Mouse (Mus musculus) layer of hippocampus, postnatal 25 days (tissue): ENCODE measurements around the gene Fam234a. TPM values are rescaled to one million over a fixed set of nuclear protein-coding genes. Genes with fewer than 3 reads are reported as not detected.
"Not testable (repeated sequence)": the region's sequence is repeated elsewhere in the genome, so short reads cannot be mapped to it uniquely, and the experiment has no call there.

Experiments
- DNase-seq, 2 experiments: peaks; one replicate each; pipeline ENCODE4 v3.0.0; 2022; ENCODE audit warnings: mixed read lengths in 2 of 2, low spot score in 1 of 2; ENCODE audit errors: extremely low spot score in 1 of 2
- total RNA-seq, 2 experiments: library from RNA; stranded (reverse); gene quantifications; 2 replicates each; pipeline ENCODE4 v1.2.3; 2021

Gene Fam234a
- total RNA-seq, 2 experiments from 2014 or later, result 16.1 to 17.5 TPM

DNA sequence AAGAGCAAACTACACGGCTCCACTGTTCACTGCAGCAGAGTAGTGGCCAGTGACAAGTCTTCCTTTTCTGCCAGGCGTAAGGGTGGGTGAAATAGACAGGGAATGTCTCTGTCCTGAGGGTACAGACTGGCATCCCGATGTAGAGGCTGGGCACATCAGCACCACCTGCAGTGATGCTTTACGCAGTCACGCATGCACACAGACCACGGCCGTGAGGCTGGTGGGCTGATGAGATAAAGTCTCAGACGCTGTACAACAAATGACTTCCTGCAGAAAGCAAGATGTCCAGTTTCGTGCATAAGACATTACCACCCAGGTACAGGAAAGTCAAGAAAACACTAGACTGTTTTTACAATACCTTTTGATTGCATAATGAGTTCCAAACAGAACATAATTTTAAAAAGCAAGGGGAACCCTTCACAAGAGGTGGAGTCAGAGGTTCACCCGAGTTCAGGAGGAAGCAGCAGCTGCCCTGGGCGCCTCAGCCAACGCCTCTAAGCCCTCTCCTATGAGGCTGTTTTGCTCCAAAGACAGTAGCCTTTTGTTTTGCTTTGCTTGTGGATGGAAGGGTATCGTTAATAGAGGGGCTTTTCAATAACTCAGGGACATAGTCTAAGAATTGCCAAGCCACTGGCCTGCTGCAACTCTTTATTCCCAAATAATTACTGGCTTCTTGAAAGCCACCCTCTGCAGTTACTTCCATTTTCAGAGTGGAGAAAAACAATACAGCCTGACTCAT lies 8.8 kb downstream of the Fam234a start:
- DNase-seq, result no peak

- DNase-seq, result no peak
These were observed 9.7 kb downstream of the Fam234a start for GRCm38 (mm10) chr17:26234386-26234785.

GRCm38 (mm10) chr17:26232863-26233262 lies 11.2 kb downstream of the Fam234a start:
- no peak for DNase-seq

GRCm38 (mm10) chr17:26231156-26231555 lies 12.9 kb downstream of the Fam234a start:
- no peak for DNase-seq

GRCm38 (mm10) chr17:26229776-26230175 lies 14.3 kb downstream of the Fam234a start:
- DNase-seq, result no peak

DNA sequence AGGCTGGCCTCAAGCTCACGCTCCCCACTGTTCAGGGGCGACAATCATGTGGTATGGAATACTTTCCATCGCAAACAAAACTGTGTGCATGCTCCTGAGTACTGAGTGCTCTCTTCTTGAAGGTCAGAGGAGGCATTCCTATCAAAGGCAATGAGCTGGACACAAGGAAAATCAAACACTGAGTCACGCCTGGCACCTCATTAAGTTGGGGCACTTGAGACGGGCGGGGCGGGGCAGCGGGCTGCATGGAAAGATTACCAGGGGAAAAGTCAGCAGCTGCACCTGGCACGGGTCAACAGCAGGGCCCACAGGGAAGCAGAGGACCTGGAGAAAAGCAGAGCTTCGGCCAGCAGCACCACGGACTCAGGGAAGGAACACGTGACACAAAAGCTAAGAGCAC lies 18.9 kb downstream of the Fam234a start:
- no peak for DNase-seq

DNA sequence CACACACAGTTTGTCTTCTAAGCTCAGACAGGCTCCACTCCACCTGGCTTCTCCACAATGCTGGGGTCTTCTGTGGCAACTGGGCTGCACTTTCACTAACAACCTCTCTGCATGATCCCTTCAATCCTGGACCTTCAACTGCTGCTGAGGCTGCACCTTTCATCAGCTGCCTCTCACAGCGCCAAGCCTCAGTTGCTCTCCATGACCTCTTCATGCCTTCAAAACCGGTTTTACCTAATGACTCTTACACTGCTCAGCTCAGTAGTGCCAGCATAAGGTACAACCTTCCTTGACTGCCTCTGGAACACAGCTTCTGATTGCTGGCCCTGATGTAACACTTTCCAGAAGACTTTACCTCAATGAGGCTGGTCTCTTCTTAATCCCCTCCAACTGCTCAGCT lies 22.5 kb downstream of the Fam234a start:
- DNase-seq, result no peak

GRCm38 (mm10) chr17:26212681-26213080 lies 31.4 kb downstream of the Fam234a start:
- DNase-seq, result no peak

- DNase-seq, result no peak
These were observed 31.8 kb downstream of the Fam234a start for GRCm38 (mm10) chr17:26212241-26212640.

DNA sequence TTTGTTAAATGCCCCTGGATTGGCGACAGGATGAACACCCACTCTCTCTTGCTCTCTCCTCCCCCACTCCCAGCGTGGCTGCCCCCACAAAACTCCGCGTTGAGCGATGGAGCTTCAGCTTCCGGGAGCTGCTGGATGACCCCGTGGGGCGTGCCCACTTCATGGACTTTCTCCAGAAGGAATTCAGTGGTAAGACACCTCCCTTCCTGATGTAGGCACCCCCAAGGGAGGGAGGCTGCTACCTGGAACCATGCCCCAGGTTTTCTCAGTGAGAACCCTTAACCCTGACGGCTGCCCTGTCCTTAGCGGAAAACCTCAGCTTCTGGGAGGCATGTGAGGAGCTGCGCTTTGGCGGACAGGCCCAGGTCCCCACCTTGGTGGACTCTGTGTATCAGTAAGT lies 36.4 kb downstream of the Fam234a start, which contains the start of gene Arhgdig:
TSS of gene Arhgdig (minus strand) at position 101 of the 400 bp plus-strand sequence.
- DNase-seq, result no peak

DNA sequence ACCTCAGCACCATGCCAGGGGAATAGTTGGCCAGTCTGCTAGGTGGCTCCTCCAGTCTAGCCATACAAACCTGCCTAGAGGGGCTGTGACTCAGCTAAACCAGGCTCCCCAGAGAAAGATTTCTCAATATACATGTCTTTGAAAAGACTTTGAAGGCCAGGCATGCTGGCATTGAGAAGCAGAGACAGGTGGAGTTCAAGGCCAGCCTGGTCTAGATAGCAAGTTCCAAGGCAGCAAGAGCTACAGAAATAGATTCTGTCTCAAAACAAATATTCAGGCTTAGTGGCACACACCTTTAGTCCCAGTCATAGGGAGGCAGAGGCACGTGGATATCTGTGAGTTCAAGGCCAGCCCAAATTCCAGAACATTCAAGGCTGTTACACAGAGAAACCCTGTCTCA lies 37.6 kb downstream of the Fam234a start:
- DNase-seq, result no peak

- DNase-seq, result no peak
These were observed 39.3 kb downstream of the Fam234a start for GRCm38 (mm10) chr17:26204766-26205165.

DNA sequence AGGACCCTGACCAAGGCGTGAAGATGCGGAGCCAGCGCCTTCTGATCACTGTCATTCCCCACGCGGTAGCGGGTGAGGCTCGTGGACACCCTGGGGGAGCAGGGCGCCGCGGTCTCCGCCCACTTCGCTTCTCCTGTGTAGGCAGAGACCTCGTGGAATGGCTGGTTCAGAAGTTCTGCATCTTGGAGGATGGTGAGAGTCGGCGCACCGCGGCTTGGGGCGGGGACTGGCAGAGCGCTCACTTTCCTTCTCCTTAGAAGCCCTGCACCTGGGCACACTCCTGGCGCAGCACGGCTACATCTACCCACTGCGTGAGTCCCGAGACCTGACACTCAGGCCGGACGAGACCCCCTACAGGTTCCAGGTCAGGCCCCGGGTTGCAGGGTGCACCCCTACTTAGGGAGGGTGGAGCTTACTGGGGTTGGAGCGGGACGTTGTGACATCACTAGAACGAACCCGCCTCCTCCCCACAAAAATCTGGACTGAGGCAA lies 40.7 kb downstream of the Fam234a start:
- peak; percentile 32 to 57 for DNase-seq

GRCm38 (mm10) chr17:26202737-26203136 lies 41.3 kb downstream of the Fam234a start, which contains the start of gene Rgs11:
TSS of gene Rgs11 (plus strand) at chr17:26202951.
- DNase-seq, result peak; percentile 35 to 40

- DNase-seq, result no peak
These were observed 42.0 kb downstream of the Fam234a start for GRCm38 (mm10) chr17:26201998-26202397.

DNA sequence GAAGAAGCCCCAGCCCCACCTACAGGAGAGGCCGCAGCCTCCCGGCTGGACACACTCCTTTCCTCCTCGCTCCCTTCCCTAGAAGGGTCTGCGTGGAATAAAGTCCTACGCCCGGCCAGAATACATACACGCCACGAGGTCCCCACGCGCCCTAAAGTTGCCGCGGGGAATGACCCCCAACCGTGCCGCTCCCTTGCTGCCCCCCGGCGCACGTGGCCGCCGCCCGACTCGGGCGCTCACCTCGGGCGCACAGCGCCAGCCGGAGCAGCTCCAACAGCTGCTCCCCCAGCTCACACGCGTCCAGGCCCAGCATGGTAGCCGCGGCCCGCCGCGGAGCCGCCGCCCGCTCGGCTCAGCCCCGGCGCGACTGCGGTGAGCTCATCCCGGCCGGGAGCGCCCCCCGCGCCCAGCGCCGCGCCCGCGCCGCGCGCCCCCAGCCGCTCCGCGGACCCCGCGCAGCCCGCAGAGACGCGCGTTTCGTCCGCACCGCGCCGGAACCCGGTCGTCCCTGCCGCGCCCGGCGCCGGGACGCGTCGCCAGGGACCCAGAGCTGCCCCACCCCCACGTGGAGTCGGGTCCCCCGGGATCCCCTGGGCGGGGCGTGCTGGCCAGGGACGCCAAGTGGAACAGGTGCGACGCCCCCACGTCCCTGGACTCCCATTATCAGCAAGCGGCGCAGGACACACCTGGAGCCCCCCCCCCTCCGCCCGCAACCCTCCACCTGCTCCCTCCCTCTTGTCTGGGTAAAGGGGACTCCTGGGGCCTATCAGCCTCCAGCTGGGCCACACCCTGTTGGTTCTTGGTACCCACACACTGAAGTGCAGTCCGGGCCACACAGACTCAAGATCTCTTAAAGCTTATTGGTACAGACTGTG lies 43.0 kb downstream of the Fam234a start:
- DNase-seq, result no peak

GRCm38 (mm10) chr17:26198892-26199291 lies 45.1 kb downstream of the Fam234a start, which contains the start of gene Pdia2:
TSS of gene Pdia2 (minus strand) at chr17:26199087.
- no peak for DNase-seq

- DNase-seq, result no peak
These were observed 51.4 kb downstream of the Fam234a start for GRCm38 (mm10) chr17:26192481-26193190.

GRCm38 (mm10) chr17:26191486-26191885 lies 52.6 kb downstream of the Fam234a start:
- not testable (repeated sequence) for DNase-seq

- DNase-seq, result no peak
These were observed 55.8 kb downstream of the Fam234a start for GRCm38 (mm10) chr17:26188091-26188805.
